Mouse (Mus musculus) stomach, postnatal 0 days (tissue): ENCODE results near the gene Slit3. TPM values are rescaled to one million over a fixed set of nuclear protein-coding genes. Genes with fewer than 3 reads are reported as not detected.

ENCODE experiments used
- ATAC-seq: fragments of 200-750 bp; cut with Nextera tagmentation; 2 replicates; pipeline ENCODE4 v1.8.0; 2017; ENCODE audit not compliant: low FRiP score, low TSS enrichment
- DNase-seq: peaks from one replicate; pipeline ENCODE4 v3.0.0-alpha.2; 2016; ENCODE audit warnings: low spot score
- H3K27ac ChIP-seq: fragments of 300-500 bp; sonication (generic); replicated peaks from 2 replicates; pipeline ENCODE4 v1.5.1; 2014; ENCODE audit warnings: mild to moderate bottlenecking, control low read depth
- H3K27me3 ChIP-seq: fragments of 300-500 bp; sonication (generic); 2 replicates; pipeline ENCODE4 v1.6.1; 2014; ENCODE audit warnings: low read length; ENCODE audit not compliant: control insufficient read depth, insufficient read depth
- H3K36me3 ChIP-seq: fragments of 300-500 bp; sonication (generic); 2 replicates; pipeline ENCODE4 v1.6.1; 2014; ENCODE audit warnings: low read length, mixed read lengths; ENCODE audit not compliant: control insufficient read depth, insufficient read depth
- H3K4me1 ChIP-seq: fragments of 300-500 bp; sonication (generic); replicated peaks from 2 replicates; pipeline ENCODE4 v1.6.1; 2014; ENCODE audit warnings: antibody characterized with exemption; ENCODE audit not compliant: control insufficient read depth, insufficient read depth
- H3K4me2 ChIP-seq: fragments of 300-500 bp; sonication (generic); replicated peaks from 2 replicates; pipeline ENCODE4 v1.6.1; 2014; ENCODE audit warnings: low read depth, mild to moderate bottlenecking, control low read depth, moderate library complexity
- H3K4me3 ChIP-seq: fragments of 300-500 bp; sonication (generic); 2 replicates; pipeline ENCODE4 v1.5.1; 2014; ENCODE audit warnings: low read depth, low read length, control low read depth
- H3K9ac ChIP-seq: fragments of 300-500 bp; sonication (generic); 2 replicates; pipeline ENCODE4 v1.6.1; 2014; ENCODE audit warnings: mild to moderate bottlenecking, low read length, control low read depth, mixed read lengths
- H3K9me3 ChIP-seq: fragments of 300-500 bp; sonication (generic); 2 replicates; pipeline ENCODE4 v1.6.1; 2016; ENCODE audit warnings: low read length; ENCODE audit not compliant: control insufficient read depth
- CTCF ChIP-seq: IDR thresholded peaks from 2 replicates; pipeline ENCODE4 v1.5.1; 2016; ENCODE audit warnings: antibody characterized with exemption, low read depth, mild to moderate bottlenecking, moderate library complexity
- EP300 ChIP-seq: optimal IDR thresholded peaks from 2 replicates; pipeline ENCODE3; 2016; ENCODE audit warnings: antibody characterized with exemption
- WGBS: fragments of 180-500 bp; shearing (Covaris S2); extraction: QIAGEN DNeasy Blood & Tissue Kit; methylation state at CpG from one replicate; pipeline ENCODE4 v1.1.7; 2014; 5-methylcytosine and 5-hydroxymethylcytosine counted together
- polyA plus RNA-seq: library from polyadenylated mRNA; unstranded; fragments of >200 nt; fragmentation: Nextera tagmentation; extraction: Ambion mirVana; gene quantifications from 2 replicates; pipeline ENCODE4 v1.2.1, GENCODE M21; 2015

Gene Slit3
- polyA plus RNA-seq, 1 experiment from 2014 or later = 8.1 TPM

DNA sequence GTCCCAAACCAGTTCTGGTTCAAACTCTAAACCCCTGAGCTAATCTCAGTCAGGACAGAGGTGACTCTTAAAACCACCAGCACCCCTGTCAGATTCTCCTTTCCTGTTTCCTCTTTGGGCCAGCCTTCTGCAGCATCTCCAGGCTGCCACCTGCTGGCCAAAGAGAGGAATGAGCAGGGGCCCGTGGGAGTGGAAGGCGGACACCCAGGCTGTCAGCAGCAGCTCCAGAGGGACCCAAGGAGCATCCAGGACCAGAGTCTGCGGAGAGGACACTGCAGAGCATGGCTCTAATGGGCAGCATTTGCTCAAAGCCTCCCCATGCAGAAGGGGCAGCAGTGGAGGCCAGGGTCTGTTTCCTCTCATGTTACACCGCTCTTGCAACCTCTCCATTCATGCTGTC lies 330.6 kb downstream of the Slit3 start:
- WGBS = 45% methylated on average over 4 of the region's 4 CpGs
- no peak overlapping the region for H3K9ac ChIP-seq
- H3K9me3 ChIP-seq = no peaks in the 10 kb centered on the region
- no peaks in the 10 kb centered on the region for H3K27me3 ChIP-seq
- TF ChIP-seq EP300 = no peak
- peak; percentile 97 for TF ChIP-seq CTCF
- peak; percentile 40 for ATAC-seq
- H3K4me1 ChIP-seq = no peaks in the 10 kb centered on the region
- no peak overlapping the region for H3K4me2 ChIP-seq
- no peak overlapping the region for H3K27ac ChIP-seq
- peak; percentile 74 for DNase-seq
- no peak overlapping the region for H3K4me3 ChIP-seq
- H3K36me3 ChIP-seq = no peaks in the 10 kb centered on the region

DNA sequence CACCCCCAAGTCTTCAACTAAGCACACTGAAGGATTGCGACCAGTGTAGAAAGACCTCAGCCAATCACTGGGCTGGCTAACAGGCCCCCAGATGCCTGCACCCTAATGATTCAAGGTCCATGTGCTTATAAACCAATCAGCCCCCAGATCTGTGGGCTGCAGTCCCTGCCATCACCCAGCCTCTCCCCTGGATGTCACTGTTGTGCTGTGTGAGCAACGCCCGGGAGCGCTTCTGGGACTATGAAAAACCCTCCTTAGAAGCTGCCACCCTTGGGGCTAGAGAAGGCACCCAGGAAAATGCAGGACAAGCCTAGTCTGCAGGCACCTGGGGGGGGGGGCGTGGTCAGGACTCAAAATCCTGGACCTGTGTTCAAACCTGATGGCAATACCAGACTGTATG lies 331.4 kb downstream of the Slit3 start:
- peak; percentile 24; the same call in 1 of the 2 replicates for ATAC-seq
- no peaks in the 10 kb centered on the region for H3K36me3 ChIP-seq

GRCm38 (mm10) chr11:35454191-35454725 lies 333.2 kb downstream of the Slit3 start:
- no peak overlapping the region for H3K27ac ChIP-seq
- no peaks in the 10 kb centered on the region for H3K27me3 ChIP-seq
- H3K9ac ChIP-seq = no peak overlapping the region
- TF ChIP-seq EP300 = no peak
- TF ChIP-seq CTCF = no peak
- DNase-seq (no peak), ATAC-seq (no peak)
- H3K36me3 ChIP-seq = no peaks in the 10 kb centered on the region
- no peaks in the 10 kb centered on the region for H3K4me1 ChIP-seq
- no peaks in the 10 kb centered on the region for H3K9me3 ChIP-seq
- WGBS = 42% methylated on average over 10 of the region's 10 CpGs
- no peak overlapping the region for H3K4me2 ChIP-seq
- no peak overlapping the region for H3K4me3 ChIP-seq

More for the DNA sequence above, 331.4 kb downstream of the Slit3 start:
- TF ChIP-seq CTCF = peak; percentile 75
- TF ChIP-seq EP300 = no peak
- Histone ChIP-seq H3K4me1 (no peaks in the 10 kb centered on the region), H3K4me3 (no peak overlapping the region), H3K27me3 (no peaks in the 10 kb centered on the region), H3K4me2 (no peak overlapping the region), H3K9ac (no peak overlapping the region), H3K9me3 (no peaks in the 10 kb centered on the region), H3K27ac (no peak overlapping the region)
- 48% methylated on average over 5 of the region's 5 CpGs for WGBS
- DNase-seq = peak; percentile 26

- no peak for DNase-seq
- H3K4me3 ChIP-seq = no peak overlapping the region
These were observed 333.8 kb downstream of the Slit3 start for GRCm38 (mm10) chr11:35454781-35455180.

GRCm38 (mm10) chr11:35458068-35458467 lies 337.0 kb downstream of the Slit3 start:
- 53% methylated on average over 2 of the region's 2 CpGs for WGBS

More at GRCm38 (mm10) chr11:35454781-35455180, 333.8 kb downstream of the Slit3 start:
- no peak for TF ChIP-seq CTCF
- TF ChIP-seq EP300 = no peak
- no peaks in the 10 kb centered on the region for H3K4me1 ChIP-seq
- 70% methylated on average over 4 of the region's 4 CpGs for WGBS
- no peak for ATAC-seq
- H3K27ac ChIP-seq = no peak overlapping the region
- H3K9me3 ChIP-seq = no peaks in the 10 kb centered on the region
- H3K9ac ChIP-seq = no peak overlapping the region
- no peak overlapping the region for H3K4me2 ChIP-seq
- H3K27me3 ChIP-seq = no peaks in the 10 kb centered on the region
- H3K36me3 ChIP-seq = no peaks in the 10 kb centered on the region

GRCm38 (mm10) chr11:35466701-35467100 lies 345.7 kb downstream of the Slit3 start:
- Histone ChIP-seq H3K27me3 (no peaks in the 10 kb centered on the region), H3K27ac (no peak overlapping the region), H3K4me3 (no peak overlapping the region), H3K9ac (no peak overlapping the region), H3K36me3 (no peaks in the 10 kb centered on the region), H3K4me1 (no peaks in the 10 kb centered on the region), H3K4me2 (no peak overlapping the region), H3K9me3 (no peaks in the 10 kb centered on the region)
- 57% methylated on average over 6 of the region's 6 CpGs for WGBS
- DNase-seq = no peak
- TF ChIP-seq CTCF (no peak), EP300 (no peak)
- ATAC-seq = no peak

More at GRCm38 (mm10) chr11:35458068-35458467, 337.0 kb downstream of the Slit3 start:
- Histone ChIP-seq H3K36me3 (no peaks in the 10 kb centered on the region), H3K4me2 (no peak overlapping the region), H3K27me3 (no peaks in the 10 kb centered on the region), H3K4me3 (no peak overlapping the region), H3K27ac (no peak overlapping the region), H3K4me1 (no peaks in the 10 kb centered on the region), H3K9me3 (no peaks in the 10 kb centered on the region), H3K9ac (no peak overlapping the region)
- no peak for DNase-seq
- no peak for TF ChIP-seq EP300
- TF ChIP-seq CTCF = no peak
- ATAC-seq = peak; percentile 38; the same call in 1 of the 2 replicates
